Mouse (Mus musculus) spleen, postnatal 14 days (tissue): Measurements from ENCODE around the gene Hdac11.

Experiments
- DNase-seq, 2 experiments: peaks; one replicate each; pipeline ENCODE4 v3.0.0; 2021 to 2022; ENCODE audit warnings: low spot score in 2 of 2

Hdac11 gene

GRCm38 (mm10) chr6:91137343-91137956, 19.0 kb upstream of the Hdac11 start:
- no peak for DNase-seq

DNA sequence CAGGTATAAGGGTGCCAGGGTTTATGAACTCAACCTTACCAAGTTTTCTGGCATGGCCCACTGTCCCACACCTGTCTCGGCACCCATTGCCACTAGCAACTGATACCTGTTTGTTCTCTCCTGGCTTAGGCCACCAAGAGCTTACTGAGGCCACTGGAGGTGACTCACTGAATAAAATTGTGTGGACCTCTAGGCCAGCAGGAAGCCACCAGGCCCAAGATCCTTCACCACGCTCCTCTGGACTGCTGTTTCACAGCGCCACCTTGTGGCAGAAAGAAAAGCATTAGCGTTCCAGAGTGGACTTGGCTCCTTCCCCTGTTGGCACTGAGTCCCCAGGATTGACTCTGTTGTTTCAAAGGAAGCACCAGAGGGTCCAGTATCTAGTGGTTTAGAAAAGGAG, 16.6 kb upstream of the Hdac11 start:
- DNase-seq, result peak; percentile 50 to 77

DNA sequence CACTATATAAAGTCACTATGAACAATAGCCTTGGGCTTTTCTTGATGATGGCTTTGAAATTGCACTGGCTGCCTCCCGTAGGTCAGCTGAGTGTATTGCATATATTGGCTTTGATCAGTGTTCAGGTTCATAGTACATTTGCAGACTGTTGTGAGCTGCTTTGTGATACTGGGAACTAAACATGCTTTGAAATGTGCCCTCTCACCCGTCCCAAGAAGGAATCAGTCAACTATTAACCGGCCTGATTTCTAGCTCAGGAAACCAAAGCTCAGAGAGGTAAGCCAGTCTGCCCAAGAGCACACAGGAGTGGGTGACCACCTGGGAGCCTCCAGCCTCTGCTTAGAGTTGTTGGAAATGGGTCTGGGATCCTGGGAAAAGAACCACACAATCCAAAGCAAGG, 11.4 kb upstream of the Hdac11 start:
- no peak for DNase-seq

- DNase-seq, result no peak
Measured at GRCm38 (mm10) chr6:91145572-91145971, 10.9 kb upstream of the Hdac11 start.

DNA sequence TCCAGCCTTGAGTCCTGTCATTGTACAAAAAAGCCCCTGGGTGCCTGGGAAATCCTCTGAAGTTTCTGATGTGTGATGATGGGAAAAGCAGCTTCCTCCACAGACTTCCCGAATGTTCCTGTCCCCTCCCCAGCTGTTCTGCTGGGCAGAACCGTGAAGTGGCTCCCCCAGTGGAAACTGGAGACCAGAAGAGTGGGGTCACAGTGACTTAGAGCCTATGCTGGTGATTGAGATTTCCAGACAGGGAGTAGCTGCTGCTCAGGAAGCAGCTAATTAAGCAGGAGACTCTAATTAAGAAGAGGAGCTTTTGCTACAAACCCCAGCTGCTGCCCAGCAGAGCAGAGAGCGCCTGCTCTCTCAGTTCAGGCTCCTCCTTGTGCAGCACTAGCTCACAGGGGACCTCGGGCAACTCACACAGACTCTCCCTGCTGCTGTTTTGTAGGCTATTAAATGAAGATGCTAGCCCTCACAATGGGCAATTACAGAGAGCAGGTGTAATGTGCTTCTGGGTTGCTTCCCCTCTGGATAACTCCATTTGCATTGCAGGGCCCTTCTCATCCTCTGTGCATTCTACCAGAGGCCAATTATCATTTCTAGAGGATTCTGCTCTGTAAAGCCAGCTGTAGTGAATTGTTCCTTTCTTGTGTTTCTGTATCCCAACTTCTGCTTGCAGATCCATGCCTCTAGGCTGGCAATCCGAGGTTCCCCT, 9.9 kb upstream of the Hdac11 start:
- no peak for DNase-seq

DNA sequence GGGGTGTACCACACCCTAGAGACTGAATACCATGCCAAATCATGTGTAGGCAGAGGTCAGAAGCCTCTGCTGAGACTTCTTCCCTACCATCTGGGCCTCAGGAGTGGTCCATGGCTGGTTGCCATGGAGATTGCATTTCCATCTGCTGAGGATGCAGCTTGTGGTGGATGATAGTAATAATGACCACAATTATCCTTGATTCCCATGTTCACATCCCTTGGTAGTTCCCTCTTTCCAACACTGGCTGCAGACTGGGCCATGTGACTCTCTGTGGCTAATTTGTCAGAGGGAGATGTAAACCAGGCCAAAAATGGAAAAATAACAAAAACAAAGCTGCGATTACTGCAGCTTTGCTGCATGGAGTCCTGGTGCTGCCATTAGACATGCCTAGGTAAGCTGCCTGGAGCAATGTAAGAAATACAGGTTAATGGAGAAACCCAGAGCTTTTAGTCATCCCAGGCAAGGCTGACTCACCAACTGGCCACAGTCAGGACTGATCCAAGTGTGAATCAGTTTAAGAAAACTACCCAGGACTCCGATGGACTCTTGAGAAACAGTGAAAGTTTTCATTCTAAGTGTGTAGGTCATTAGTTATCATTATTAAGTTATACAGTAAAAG, 9.2 kb upstream of the Hdac11 start:
- DNase-seq, result no peak

DNA sequence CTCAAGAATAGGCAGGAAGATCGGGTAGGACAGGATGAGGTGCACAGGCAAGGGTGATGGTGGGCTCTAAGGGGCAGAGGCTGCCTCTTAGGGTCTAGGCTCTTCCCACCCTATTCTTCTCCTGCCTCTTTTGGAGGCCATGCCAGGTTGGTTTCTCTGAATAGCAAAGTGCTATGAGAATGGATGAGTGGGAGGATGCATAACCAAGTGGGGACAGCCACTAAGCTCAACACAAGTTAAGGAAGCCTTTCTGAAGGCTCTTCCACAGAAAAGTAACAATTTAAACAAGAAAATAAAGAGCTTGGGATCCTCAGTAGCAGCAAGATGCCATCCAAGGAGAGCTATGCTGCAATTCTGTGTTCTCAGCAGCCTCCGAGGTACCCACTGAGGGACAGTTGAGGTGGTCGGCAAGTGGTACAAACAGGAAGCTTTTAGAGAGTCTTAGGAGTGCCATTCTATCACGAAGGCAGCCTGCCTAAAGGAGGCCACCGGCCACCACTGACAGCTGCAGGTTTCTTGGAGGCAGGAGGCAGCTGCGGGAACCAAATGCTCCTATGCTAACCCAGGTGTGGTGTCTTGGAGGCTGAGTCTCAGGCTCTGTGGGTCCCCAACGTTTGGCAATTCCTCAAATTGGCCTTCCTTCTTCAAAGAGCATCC, 3.4 kb upstream of the Hdac11 start:
- no peak for DNase-seq

DNA sequence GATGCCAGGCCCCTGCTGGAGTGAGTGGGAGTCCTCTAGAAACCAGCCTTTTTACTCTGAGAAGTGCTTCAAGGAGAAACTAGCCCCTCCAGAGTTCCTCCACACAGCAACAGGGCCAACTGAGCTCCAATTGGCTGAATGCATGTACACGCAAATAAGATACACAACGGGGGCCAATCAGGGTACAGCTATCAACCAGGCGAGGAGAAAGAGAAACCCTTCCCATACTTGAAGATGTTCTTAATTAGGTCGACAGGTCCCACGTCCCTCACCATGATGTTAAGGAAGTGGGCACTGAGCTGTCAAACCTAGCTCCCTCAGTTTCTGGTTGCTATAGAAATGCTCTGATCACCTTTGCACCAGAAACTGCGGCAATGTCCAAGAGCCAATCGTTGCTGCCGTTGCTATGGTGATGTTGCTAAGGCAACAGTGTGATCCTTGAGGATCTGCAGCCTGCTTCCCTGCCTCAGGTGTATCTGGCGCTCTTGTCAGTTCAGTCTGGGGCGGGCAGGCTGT, 2.9 kb upstream of the Hdac11 start:
- DNase-seq, result no peak

DNA sequence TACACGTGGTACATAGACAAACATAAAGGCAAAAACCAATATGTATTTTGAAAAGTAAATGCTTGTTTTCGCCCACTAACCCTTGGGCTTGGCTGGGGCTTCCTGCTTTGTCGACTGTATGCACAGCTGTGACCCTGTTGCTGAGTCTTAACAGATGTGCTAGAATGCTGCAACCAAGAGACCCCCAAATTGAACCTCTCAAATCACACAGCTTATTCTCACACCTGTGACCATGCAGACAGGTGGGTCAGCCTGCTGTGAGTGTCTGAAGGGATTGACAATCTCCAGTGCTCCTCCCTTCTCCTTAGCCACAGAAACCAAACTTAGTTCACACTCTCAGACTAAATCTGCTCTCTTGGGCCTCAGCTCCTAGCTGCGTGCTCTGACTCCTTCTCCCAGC, 1.8 kb upstream of the Hdac11 start:
- DNase-seq, result no peak

DNA sequence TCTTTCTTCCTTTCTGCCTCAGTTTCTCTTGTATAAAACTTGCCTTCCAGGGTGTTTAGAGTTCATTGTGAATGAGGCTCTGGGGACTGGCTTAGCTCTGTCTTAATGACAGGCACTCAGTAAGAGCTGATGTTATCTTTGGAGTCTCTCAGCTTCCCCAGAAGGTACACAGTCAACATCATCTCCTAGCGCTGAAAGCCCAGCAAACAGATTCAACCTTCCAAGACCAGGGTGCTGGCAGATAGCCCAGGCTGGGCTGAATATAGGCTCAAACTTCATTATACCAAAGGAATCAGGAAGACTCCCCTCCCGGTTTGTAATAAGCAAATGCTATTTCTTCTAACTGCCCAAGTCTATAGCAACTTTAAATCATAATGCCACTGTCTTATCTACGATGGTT, 1.2 kb upstream of the Hdac11 start:
- no peak for DNase-seq

- no peak for DNase-seq
Measured at GRCm38 (mm10) chr6:91156062-91156461, 403 bp upstream of the Hdac11 start.

DNA sequence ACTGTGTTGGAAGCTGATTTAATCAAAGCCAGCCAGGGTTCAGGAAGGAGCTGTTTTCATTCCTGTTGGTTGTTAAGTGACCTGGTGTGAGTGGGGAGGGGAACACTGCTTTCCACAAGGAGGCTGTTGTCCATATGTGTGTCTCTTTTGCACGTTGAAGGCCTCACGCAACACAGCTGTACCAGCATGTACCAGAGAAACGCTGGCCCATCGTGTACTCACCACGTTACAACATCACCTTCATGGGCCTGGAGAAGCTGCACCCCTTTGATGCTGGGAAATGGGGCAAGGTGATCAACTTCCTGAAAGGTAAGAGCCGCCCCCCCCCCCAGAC, 739 bp downstream of the Hdac11 start:
- no peak for DNase-seq

GRCm38 (mm10) chr6:91159047-91159446, 2.6 kb downstream of the Hdac11 start:
- DNase-seq, result no peak

- no peak for DNase-seq
Measured at GRCm38 (mm10) chr6:91160399-91160798, 3.9 kb downstream of the Hdac11 start.

DNA sequence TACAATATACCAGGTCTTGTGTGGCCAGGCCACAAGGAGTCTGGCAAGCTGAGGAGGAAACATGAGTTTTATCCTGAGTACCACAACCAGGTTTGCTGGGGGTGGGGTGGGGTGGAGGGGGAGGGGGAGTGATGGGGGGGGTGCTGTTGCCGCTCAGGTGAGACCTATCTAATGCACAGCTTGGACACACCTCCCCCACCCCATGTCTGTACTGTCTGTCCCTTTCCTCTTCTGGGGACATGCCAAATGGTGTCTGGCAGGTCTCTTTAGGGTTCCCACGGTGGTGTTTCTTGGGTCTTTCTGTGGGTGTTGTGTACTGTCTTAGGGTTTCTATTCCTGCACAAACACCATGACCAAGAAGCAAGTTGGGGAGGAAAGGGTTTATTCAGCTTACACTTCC, 4.5 kb downstream of the Hdac11 start:
- DNase-seq, result no peak

- DNase-seq, result no peak
Measured at GRCm38 (mm10) chr6:91161506-91162235, 5.2 kb downstream of the Hdac11 start.

- no peak for DNase-seq
Measured at GRCm38 (mm10) chr6:91162314-91162713, 5.8 kb downstream of the Hdac11 start.

DNA sequence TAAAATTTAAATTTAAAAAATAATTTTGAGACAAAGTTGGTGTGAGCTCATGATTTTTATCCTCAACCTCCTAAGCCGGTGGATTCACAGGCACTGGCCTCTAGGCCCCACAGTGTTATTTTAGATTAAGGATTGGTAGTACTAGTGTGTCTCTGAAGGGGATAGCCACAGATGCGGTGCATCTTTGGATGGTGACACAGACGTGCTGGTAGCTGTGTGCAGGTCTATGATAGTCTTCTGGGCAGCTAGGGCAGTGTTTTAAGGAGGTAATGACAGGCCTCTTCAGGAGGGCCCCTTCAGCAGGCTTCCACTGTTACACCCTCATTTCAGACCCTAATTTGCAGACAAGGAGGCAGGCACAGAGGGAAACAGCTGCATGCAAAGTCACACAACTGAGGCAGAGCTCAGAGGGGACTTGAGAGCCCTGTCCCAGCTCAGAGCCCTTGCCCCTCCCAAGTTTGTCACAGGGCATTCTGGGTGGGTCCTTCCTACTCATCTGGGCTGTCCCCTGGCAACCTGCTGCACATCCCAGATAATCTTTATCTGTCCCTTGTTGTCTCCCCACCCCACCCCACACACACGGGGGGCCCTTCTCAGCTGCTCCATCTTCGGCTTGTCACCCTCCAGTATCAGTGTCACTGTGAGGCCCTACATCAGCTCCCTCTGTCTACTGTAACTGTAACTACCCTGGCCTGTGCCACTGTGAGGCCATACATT, 6.9 kb downstream of the Hdac11 start:
- DNase-seq, result peak; percentile 27 to 36

DNA sequence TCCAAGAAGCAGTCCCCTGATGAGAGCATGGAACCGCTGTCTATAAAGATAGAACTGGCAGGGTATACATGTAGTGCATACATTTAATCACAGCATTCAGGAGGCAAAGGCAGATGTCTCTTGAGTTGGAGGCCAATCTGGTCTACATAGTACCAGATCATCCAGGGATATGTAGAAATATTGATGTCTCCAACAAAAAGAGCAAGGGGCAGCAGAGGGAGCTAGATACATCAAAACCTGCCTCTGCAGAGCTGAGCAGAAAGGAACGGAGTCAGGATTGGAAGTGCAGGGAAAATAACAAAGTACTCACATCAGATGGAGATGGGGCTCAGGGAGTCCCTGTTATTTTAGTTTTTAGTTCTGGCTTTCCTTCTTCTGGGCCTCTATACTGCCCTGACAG, 8.1 kb downstream of the Hdac11 start:
- DNase-seq, result no peak

DNA sequence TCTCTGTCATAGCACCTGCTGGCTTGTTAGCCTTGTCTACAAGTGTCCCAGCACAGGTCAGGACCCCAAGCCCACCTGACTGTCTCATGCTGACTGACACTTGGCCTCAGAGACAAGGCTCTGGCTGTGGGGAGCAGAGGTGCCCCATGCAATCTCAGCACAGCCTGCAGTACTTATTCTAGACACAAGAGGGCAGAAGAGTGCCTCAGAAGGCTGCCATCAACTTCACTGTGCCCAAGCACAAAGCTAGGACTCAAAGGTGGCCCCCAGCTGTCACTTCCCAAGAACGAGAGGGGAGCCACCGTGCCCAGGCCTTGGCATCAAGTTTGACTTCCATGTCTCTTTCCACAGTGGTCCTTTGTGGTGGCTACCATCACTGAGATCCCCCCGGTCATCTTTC, 8.7 kb downstream of the Hdac11 start:
- DNase-seq, result peak; percentile 52 to 74

GRCm38 (mm10) chr6:91167828-91168227, 11.4 kb downstream of the Hdac11 start:
- DNase-seq, result no peak
